Mouse (Mus musculus) midbrain, embryonic 11.5 days (tissue): ENCODE measurements around the gene Rad18. TPM values are rescaled to one million over a fixed set of nuclear protein-coding genes. Genes with fewer than 3 reads are reported as not detected.
A peak's percentile ranks its signal among the peaks of the same experiment; 100 is the strongest.

Source experiments
- ATAC-seq: fragments of 200-750 bp; cut with Nextera tagmentation; 2 replicates; pipeline ENCODE4 v1.8.0; 2017; ENCODE audit warnings: moderate TSS enrichment, moderate library complexity; ENCODE audit not compliant: low FRiP score
- DNase-seq: peaks from one replicate; pipeline ENCODE4 v3.0.0; 2015; ENCODE audit warnings: low spot score; ENCODE audit errors: missing footprints
- H3K27ac ChIP-seq: fragments of 300-500 bp; sonication (generic); 2 replicates; pipeline ENCODE4 v1.5.1; 2014; ENCODE audit warnings: low read depth, low read length
- H3K27me3 ChIP-seq: fragments of 300-500 bp; sonication (generic); 2 replicates; pipeline ENCODE4 v1.6.1; 2014; ENCODE audit warnings: mild to moderate bottlenecking, low read length, moderate library complexity, mixed read lengths; ENCODE audit not compliant: control insufficient read depth, insufficient read depth
- H3K36me3 ChIP-seq: fragments of 300-500 bp; sonication (generic); 2 replicates; pipeline ENCODE4 v1.6.1; 2014; ENCODE audit warnings: mild to moderate bottlenecking, low read length, moderate library complexity, mixed read lengths; ENCODE audit not compliant: control insufficient read depth, insufficient read depth
- H3K4me1 ChIP-seq: fragments of 300-500 bp; sonication (generic); 2 replicates; pipeline ENCODE4 v1.6.1; 2014; ENCODE audit warnings: low read length; ENCODE audit not compliant: control insufficient read depth, insufficient read depth
- H3K4me2 ChIP-seq: fragments of 300-500 bp; sonication (generic); 2 replicates; pipeline ENCODE4 v1.6.1; 2014; ENCODE audit warnings: mild to moderate bottlenecking, moderate library complexity
- H3K4me3 ChIP-seq: fragments of 300-500 bp; sonication (generic); 2 replicates; pipeline ENCODE4 v1.5.1; 2014; ENCODE audit warnings: low read depth, low read length
- H3K9ac ChIP-seq: fragments of 300-500 bp; sonication (generic); 2 replicates; pipeline ENCODE4 v1.6.1; 2014; ENCODE audit warnings: low read length
- H3K9me3 ChIP-seq: fragments of 300-500 bp; sonication (generic); 2 replicates; pipeline ENCODE4 v1.6.1; 2016; ENCODE audit warnings: low read length; ENCODE audit not compliant: control insufficient read depth
- WGBS: fragments of 180-500 bp; shearing (Covaris S2); extraction: QIAGEN DNeasy Blood & Tissue Kit; methylation state at CpG from one replicate; pipeline ENCODE4 v1.1.7; 2014; 5-methylcytosine and 5-hydroxymethylcytosine counted together
- polyA plus RNA-seq: library from polyadenylated mRNA; unstranded; fragments of >200 nt; fragmentation: Nextera tagmentation; extraction: Ambion mirVana; gene quantifications from 2 replicates; pipeline ENCODE4 v1.2.1, GENCODE M21; 2014

Rad18 gene
- 38.2 and 39.7 TPM in 2 replicates for polyA plus RNA-seq

DNA sequence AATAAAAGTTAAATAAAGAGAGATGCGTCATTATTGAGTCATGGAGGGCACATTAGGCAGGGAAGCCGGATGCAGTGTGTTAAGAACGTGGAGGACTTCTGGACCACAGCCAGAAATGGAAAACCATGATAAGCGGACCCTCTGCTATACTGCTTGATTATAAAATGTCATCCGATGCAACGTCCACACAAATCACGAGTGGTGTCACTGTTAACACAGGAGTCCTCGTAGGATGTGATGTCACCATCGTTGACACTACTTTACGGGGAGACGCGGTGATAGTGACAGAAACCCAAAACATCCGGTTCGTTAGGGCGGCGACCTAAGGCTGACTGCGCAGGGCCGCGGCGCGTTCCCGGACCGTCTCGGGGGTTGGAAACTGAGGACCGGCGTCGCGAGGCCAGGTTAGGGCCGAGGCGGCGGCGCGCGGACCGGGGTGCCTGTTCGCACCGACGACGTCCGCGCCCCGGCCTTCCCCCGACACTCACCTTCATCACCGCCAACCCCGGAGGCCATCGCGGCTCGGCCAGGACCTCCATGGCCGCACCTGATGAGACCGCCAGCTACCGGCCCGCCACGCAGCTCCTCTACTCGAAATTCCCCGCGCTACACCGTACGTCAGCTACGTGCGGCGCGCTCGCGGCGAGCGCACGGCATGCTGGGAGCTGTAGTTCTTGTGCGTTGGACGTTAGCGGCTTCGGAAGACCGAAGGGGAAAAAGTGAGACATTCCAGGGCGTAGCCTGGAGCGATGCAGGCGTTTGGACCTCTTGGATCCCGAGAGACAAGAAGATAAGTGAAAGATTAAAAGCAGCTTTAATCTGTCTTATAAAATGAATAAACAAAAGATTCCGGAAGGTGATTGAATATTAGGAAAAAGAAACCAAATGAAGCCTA lies at the start of gene Rad18:
Rad18 (minus strand) TSS at position 631 of the 895 bp plus-strand sequence.
- Histone ChIP-seq H3K4me2 (peak within 1 kb of the TSS; percentile 74), H3K4me1 (no peaks in the 10 kb centered on the region), H3K9ac (peak within 1 kb of the TSS; percentile 75), H3K27me3 (0 out of 2 replicates have a peak, but pooled peaks cover 2% of the 10 kb centered on the region), H3K36me3 (no peaks in the 10 kb centered on the region), H3K9me3 (no peaks in the 10 kb centered on the region), H3K27ac (no peak within 1 kb of the TSS), H3K4me3 (peak within 1 kb of the TSS; percentile 76)
- WGBS = under 1% methylated on average over 77 of the region's 77 CpGs
- peak; percentile 99 for DNase-seq
- peak; percentile 94 for ATAC-seq

DNA sequence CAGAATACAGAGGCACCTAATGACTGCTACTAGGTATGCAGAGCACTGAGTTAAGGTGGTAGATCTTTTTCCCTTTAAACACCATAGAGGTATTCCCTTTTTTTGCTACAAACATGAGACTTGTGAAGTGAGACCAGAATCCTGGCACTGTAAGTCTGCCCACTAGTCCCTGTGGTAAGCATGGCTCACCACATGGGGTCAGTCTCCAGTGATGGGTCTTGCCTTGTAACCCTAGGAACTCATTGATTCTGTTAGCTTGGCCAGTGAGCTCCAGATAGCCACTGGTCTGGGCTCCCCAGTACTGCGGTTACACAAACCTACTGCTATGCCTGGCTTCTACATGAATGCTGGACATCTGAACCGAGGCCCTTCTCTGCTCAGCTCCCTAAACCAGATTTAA lies 45.8 kb upstream of the Rad18 start:
- Histone ChIP-seq H3K9ac (no peak overlapping the region), H3K27me3 (no peaks in the 10 kb centered on the region), H3K4me2 (no peak overlapping the region), H3K4me1 (no peaks in the 10 kb centered on the region), H3K36me3 (peaks cover 41% of the 10 kb centered on the region; the same call in 1 of the 2 replicates), H3K4me3 (no peak overlapping the region), H3K9me3 (no peaks in the 10 kb centered on the region), H3K27ac (no peak overlapping the region)
- DNase-seq (no peak), ATAC-seq (peak; percentile 55; the same call in 1 of the 2 replicates)
- WGBS = 89% methylated on average over 2 of the region's 2 CpGs

- WGBS = 88% methylated on average over 5 of the region's 5 CpGs
- no peak for ATAC-seq
- H3K4me2 ChIP-seq = no peak overlapping the region
These were observed 45.3 kb upstream of the Rad18 start for GRCm38 (mm10) chr6:112741766-112742165.

DNA sequence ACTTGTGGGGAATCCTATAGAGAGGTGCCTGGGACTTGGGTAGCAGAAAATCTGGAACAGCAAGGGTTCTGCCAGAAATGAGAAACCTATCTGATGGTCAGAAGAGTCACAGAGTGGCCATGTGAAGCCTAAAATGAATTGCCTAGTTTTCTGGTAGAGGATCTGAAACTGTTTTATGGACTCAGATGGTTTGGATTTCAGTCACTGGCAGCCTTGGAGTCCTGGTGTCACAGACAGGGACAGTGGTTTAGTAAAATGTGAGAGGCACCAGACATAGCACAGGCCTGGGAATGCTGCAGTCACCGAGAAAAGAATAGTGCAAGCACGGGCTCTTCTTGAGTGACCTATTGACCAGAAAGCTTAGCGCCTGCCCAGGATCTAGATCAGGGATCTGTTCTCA lies 43.1 kb upstream of the Rad18 start:
- Histone ChIP-seq H3K9ac (no peak overlapping the region), H3K9me3 (no peaks in the 10 kb centered on the region), H3K27ac (no peak overlapping the region), H3K27me3 (no peaks in the 10 kb centered on the region), H3K4me2 (no peak overlapping the region), H3K36me3 (peaks cover 43% of the 10 kb centered on the region), H3K4me3 (no peak overlapping the region), H3K4me1 (no peaks in the 10 kb centered on the region)
- WGBS = 96% methylated on average over 3 of the region's 3 CpGs
- DNase-seq (no peak), ATAC-seq (no peak)

More at GRCm38 (mm10) chr6:112741766-112742165, 45.3 kb upstream of the Rad18 start:
- H3K36me3 ChIP-seq = peaks cover 42% of the 10 kb centered on the region; the same call in 1 of the 2 replicates
- no peak overlapping the region for H3K4me3 ChIP-seq
- no peaks in the 10 kb centered on the region for H3K27me3 ChIP-seq
- no peaks in the 10 kb centered on the region for H3K9me3 ChIP-seq
- H3K4me1 ChIP-seq = no peaks in the 10 kb centered on the region
- DNase-seq = no peak
- H3K9ac ChIP-seq = no peak overlapping the region
- H3K27ac ChIP-seq = no peak overlapping the region

DNA sequence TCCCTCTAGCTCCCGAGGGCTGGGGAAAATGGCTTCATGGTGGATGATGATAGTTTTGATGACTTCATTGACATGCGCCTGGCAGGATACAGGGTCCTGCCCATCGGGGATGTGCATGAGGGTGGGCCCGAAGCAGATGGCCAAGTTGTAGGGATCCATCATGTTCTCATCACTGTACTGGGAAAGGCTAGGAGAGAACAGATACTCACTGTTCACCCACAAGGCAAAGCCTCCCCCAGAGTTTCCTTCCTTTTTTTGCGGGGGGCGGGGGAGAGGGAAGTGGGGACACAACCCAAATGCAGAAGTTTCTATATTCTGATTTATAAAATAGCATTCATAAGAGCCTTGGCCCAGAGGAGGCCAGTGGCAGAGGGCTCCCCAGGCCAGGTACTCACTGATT lies 42.4 kb upstream of the Rad18 start:
- no peak overlapping the region for H3K4me3 ChIP-seq
- H3K27ac ChIP-seq = no peak overlapping the region
- H3K27me3 ChIP-seq = no peaks in the 10 kb centered on the region
- WGBS = 93% methylated on average over 6 of the region's 6 CpGs
- no peak overlapping the region for H3K9ac ChIP-seq
- ATAC-seq (no peak), DNase-seq (no peak)
- peaks cover 43% of the 10 kb centered on the region for H3K36me3 ChIP-seq
- H3K4me1 ChIP-seq = no peaks in the 10 kb centered on the region
- no peak overlapping the region for H3K4me2 ChIP-seq
- H3K9me3 ChIP-seq = no peaks in the 10 kb centered on the region

GRCm38 (mm10) chr6:112736471-112736870 lies 40.0 kb upstream of the Rad18 start:
- H3K27me3 ChIP-seq = no peaks in the 10 kb centered on the region
- no peak overlapping the region for H3K4me3 ChIP-seq
- no peak overlapping the region for H3K9ac ChIP-seq
- no peaks in the 10 kb centered on the region for H3K4me1 ChIP-seq
- peaks cover 59% of the 10 kb centered on the region for H3K36me3 ChIP-seq
- no peaks in the 10 kb centered on the region; the same call in 1 of the 2 replicates for H3K9me3 ChIP-seq
- H3K27ac ChIP-seq = no peak overlapping the region
- no peak overlapping the region for H3K4me2 ChIP-seq
- 91% methylated on average over 3 of the region's 3 CpGs for WGBS
- DNase-seq = no peak
- no peak for ATAC-seq

DNA sequence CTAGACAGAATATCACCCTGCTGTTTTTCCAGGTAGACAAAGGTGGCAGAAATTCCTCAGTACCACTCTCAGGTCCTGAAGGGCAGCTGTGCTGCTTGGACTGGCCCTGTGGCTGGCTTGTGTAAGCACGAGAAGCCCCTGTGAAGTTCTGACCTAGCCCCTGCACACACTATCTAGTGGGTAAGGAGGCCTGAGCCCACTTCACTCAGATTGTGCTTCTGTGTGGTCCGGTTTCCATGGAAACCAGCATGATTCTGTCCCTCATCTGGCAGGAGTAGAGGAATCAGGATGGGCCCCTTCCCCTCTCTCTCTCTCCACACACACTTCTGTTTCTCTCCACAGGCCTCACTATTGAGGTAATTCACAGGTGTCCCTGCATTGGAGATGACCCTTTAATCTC lies 38.6 kb upstream of the Rad18 start:
- Histone ChIP-seq H3K4me2 (no peak overlapping the region), H3K9me3 (no peaks in the 10 kb centered on the region; the same call in 1 of the 2 replicates), H3K27ac (no peak overlapping the region), H3K9ac (no peak overlapping the region), H3K4me1 (no peaks in the 10 kb centered on the region; the same call in 1 of the 2 replicates), H3K27me3 (no peaks in the 10 kb centered on the region), H3K36me3 (peaks cover 58% of the 10 kb centered on the region), H3K4me3 (no peak overlapping the region)
- DNase-seq (no peak), ATAC-seq (no peak; the same call in 1 of the 2 replicates)
- WGBS = 62% methylated on average over 2 of the region's 2 CpGs

GRCm38 (mm10) chr6:112733942-112734341 lies 37.5 kb upstream of the Rad18 start:
- Histone ChIP-seq H3K4me1 (peaks cover 9% of the 10 kb centered on the region), H3K9ac (no peak overlapping the region), H3K9me3 (no peaks in the 10 kb centered on the region; the same call in 1 of the 2 replicates), H3K27me3 (no peaks in the 10 kb centered on the region), H3K27ac (no peak overlapping the region), H3K4me2 (no peak overlapping the region), H3K36me3 (peaks cover 51% of the 10 kb centered on the region), H3K4me3 (no peak overlapping the region)
- DNase-seq = no peak
- WGBS = 90% methylated on average over 5 of the region's 5 CpGs
- no peak for ATAC-seq

- 100% methylated on average over 3 of the region's 3 CpGs for WGBS
- Histone ChIP-seq H3K27ac (no peak overlapping the region), H3K9ac (no peak overlapping the region), H3K9me3 (no peaks in the 10 kb centered on the region; the same call in 1 of the 2 replicates), H3K4me3 (no peak overlapping the region), H3K36me3 (peaks cover 56% of the 10 kb centered on the region), H3K4me1 (peaks cover 16% of the 10 kb centered on the region), H3K4me2 (no peak overlapping the region), H3K27me3 (no peaks in the 10 kb centered on the region)
- ATAC-seq = no peak
- DNase-seq = no peak
These were observed 35.9 kb upstream of the Rad18 start for GRCm38 (mm10) chr6:112732434-112732833.
